Mouse (Mus musculus) intestine, embryonic 15.5 days (tissue): ENCODE results near the gene Ccs. TPM values are rescaled to one million over a fixed set of nuclear protein-coding genes. Genes with fewer than 3 reads are reported as not detected.
"Not testable (repeated sequence)": the region's sequence is repeated elsewhere in the genome, so short reads cannot be mapped to it uniquely, and the experiment has no call there.

Experiments used
- ATAC-seq: fragments of 200-750 bp; cut with Nextera tagmentation; 2 replicates; pipeline ENCODE4 v1.8.0; 2017; ENCODE audit warnings: moderate TSS enrichment, moderate library complexity
- H3K27ac ChIP-seq: fragments of 300-500 bp; sonication (generic); 2 replicates; pipeline ENCODE4 v1.5.1; 2015; ENCODE audit warnings: mild to moderate bottlenecking, inconsistent platforms
- H3K27me3 ChIP-seq: fragments of 300-500 bp; sonication (generic); replicated peaks from 2 replicates; pipeline ENCODE4 v1.6.1; 2015; ENCODE audit warnings: inconsistent platforms
- H3K36me3 ChIP-seq: fragments of 300-500 bp; sonication (generic); 2 replicates; pipeline ENCODE4 v1.6.1; 2015; ENCODE audit warnings: inconsistent platforms
- H3K4me1 ChIP-seq: fragments of 300-500 bp; sonication (generic); replicated peaks from 2 replicates; pipeline ENCODE4 v1.6.1; 2015; ENCODE audit warnings: inconsistent platforms
- H3K4me2 ChIP-seq: fragments of 300-500 bp; sonication (generic); replicated peaks from 2 replicates; pipeline ENCODE4 v1.6.1; 2015; ENCODE audit warnings: mild to moderate bottlenecking, inconsistent platforms
- H3K4me3 ChIP-seq: fragments of 300-500 bp; sonication (generic); replicated peaks from 2 replicates; pipeline ENCODE4 v1.5.1; 2015; ENCODE audit warnings: inconsistent platforms
- H3K9ac ChIP-seq: fragments of 300-500 bp; sonication (generic); 2 replicates; pipeline ENCODE4 v1.6.1; 2015; ENCODE audit warnings: inconsistent platforms
- H3K9me3 ChIP-seq: fragments of 300-500 bp; sonication (generic); 2 replicates; pipeline ENCODE4 v1.6.1; 2016; ENCODE audit warnings: inconsistent platforms
- WGBS: fragments of 180-500 bp; shearing (Covaris S2); methylation state at CpG from one replicate; pipeline ENCODE4 v1.1.7; 2015; 5-methylcytosine and 5-hydroxymethylcytosine counted together
- polyA plus RNA-seq: library from polyadenylated mRNA; unstranded; fragments of >200 nt; fragmentation: Nextera tagmentation; extraction: Ambion mirVana; gene quantifications from 2 replicates; pipeline ENCODE4 v1.2.1, GENCODE M21; 2015

Ccs gene
- polyA plus RNA-seq: 51.3 and 56.7 TPM in 2 replicates

DNA sequence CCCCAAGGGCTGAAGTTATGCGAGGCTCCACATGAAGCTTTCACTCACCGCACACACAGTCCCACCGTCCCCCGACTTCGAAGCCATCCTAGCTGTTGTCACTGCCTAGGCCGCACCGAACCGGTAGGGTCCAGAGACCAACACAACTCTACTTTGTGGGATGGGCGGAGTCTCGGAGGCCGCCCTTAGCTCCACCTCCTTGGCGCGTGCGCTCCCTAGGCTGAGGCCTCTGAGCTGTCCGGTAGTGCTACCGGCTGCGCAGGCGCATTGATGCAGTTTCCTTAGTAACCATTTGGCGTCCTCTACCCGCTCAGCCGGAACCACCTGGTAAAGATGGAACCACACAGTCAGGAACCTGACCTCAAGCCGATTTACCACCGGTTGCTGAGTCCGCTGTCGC is at the start of gene Ccs, which contains the start of gene Ccdc87:
Ccs (minus strand) TSS at position 184 of the 400 bp plus-strand sequence.
Ccdc87 (plus strand) TSS at position 218 of the 400 bp plus-strand sequence.
- Histone ChIP-seq H3K4me1 (peaks cover 23% of the 10 kb centered on the region), H3K9me3 (no peaks in the 10 kb centered on the region), H3K27me3 (peaks cover 22% of the 10 kb centered on the region), H3K4me3 (peak within 1 kb of the TSS; percentile 63), H3K27ac (no peak within 1 kb of the TSS), H3K9ac (peak within 1 kb of the TSS; percentile 64), H3K4me2 (peak within 1 kb of the TSS; percentile 96), H3K36me3 (no peaks in the 10 kb centered on the region)
- WGBS: under 1% methylated on average over 25 of the region's 25 CpGs
- ATAC-seq: peak; percentile 99

DNA sequence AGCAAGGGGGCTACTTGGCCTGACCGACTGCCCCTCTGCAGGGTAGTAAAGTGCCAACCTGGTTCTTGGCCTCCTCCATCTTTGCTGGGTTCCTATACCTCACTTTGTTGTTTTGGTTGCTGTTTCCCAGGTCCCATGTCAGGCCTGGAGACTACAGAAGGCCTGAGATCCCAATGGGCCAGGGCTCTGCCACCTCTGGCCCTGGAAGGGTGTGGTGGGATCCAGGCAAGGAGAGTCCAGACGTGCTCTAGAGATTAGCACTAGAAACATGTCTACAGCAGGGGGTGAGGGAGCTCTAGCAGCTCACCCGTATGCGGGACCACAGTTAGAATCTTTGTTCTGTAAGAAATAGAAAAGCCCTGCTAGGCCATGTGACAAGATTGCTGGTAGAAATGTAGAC is 44.8 kb upstream of the Ccs start:
- Histone ChIP-seq H3K36me3 (no peaks in the 10 kb centered on the region), H3K9ac (no peak overlapping the region), H3K4me2 (no peak overlapping the region), H3K4me3 (no peak overlapping the region), H3K27ac (no peak overlapping the region), H3K9me3 (no peaks in the 10 kb centered on the region), H3K27me3 (no peaks in the 10 kb centered on the region), H3K4me1 (no peaks in the 10 kb centered on the region)
- WGBS: 81% methylated on average over 4 of the region's 4 CpGs
- ATAC-seq: no peak

DNA sequence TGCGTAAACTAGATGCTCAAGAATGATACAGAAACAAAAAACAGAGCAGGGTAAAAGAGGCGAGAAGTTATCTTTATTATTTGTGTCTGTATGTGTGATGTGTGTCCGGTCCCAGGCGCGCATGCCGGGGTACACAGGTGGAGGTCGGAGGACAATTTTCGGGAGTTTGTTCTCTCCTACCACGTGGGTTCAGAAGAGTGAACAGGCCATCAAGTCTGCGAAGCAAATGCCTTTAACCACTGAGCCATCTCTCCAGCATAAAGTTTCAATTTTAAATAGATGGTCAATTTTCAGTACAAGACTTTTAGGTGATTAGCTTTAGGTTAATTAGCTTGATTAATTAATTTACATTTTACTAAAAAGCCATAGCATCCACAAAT is 40.2 kb upstream of the Ccs start:
- Histone ChIP-seq H3K4me1 (peaks cover 7% of the 10 kb centered on the region), H3K9ac (peak overlapping the region; percentile 93), H3K36me3 (no peaks in the 10 kb centered on the region), H3K27ac (no peak overlapping the region), H3K9me3 (no peaks in the 10 kb centered on the region), H3K4me2 (peak overlapping the region; percentile 97), H3K27me3 (no peaks in the 10 kb centered on the region; the same call in 1 of the 2 replicates), H3K4me3 (peak overlapping the region; percentile 99)
- no peak for ATAC-seq
- 57% methylated on average over 10 of the region's 10 CpGs for whole genome bisulfite sequencing

DNA sequence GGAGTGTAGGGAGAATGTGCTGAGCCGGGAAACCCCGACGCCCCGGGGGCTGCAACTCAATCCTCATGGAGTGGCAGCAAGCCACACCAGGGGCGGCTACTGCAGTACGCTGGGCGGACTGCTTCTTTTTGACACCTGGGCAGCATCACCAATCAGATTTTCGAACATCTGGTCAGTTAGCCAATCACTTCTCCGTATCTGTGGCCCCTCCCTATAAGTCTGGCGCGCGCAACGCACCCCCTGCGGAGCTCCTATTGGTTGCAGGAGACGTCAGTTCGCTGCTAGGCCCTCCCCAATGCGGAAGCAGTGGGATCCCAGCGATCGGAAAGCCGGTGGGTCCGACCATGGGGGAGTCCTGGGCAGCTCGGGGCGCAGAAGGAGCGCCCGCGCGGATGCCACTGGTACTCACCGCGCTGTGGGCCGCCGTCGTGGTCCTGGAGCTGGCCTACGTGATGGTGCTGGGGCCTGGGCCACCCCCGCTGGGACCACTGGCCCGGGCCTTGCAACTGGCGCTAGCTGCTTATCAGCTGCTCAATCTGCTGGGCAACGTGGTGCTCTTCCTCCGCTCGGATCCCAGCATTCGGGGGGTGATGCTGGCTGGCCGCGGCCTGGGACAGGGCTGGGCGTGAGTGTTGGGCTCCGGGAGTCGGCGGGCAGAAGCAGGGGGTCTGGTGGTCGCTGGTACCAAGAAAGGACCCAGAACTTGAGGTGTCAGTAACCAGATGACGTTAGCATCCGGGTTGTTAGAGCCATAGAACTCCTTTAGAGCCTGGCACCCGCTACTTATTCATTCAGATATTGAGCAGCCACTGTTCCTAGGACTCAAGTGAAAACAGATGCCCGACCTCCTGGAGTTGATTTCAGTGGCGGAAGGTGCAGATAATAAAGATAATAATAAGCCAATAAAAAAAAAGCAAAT is 39.5 kb upstream of the Ccs start, which contains the start of gene Zdhhc24:
Zdhhc24 (plus strand) TSS at position 264 of the 919 bp plus-strand sequence.
- peak; percentile 100 for ATAC-seq
- H3K36me3 ChIP-seq: no peaks in the 10 kb centered on the region

DNA sequence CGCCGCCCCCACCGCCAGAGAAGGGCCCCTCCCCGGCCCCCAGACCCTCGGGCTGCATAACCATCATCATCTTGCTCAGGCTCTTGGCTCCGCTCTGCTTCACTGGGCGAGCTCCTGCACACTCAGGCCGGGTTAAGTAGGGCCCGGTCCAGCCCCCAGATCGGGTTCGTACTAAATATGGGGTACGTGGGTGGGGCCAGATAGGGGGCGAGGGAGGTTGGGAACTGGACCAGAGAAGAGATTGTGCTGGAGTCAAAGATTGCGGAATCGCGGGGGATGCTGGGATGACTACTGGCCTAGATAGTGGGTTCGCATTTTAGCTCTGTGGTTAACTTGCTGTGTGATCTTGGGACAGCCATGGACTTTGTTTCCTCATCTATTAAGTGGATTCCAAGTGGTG is 38.7 kb upstream of the Ccs start, which contains the start of gene Actn3:
Actn3 (minus strand) TSS at position 125 of the 400 bp plus-strand sequence.
- Histone ChIP-seq H3K27ac (peak within 1 kb of the TSS; percentile 44), H3K27me3 (no peaks in the 10 kb centered on the region; the same call in 1 of the 2 replicates), H3K36me3 (no peaks in the 10 kb centered on the region), H3K9ac (peak within 1 kb of the TSS; percentile 93), H3K4me1 (peaks cover 7% of the 10 kb centered on the region), H3K4me2 (peak within 1 kb of the TSS; percentile 97), H3K4me3 (peak within 1 kb of the TSS; percentile 99), H3K9me3 (no peaks in the 10 kb centered on the region)
- peak; percentile 29 for ATAC-seq
- WGBS: 3% methylated on average over 17 of the region's 17 CpGs

More for the DNA sequence above, 39.5 kb upstream of the Ccs start, which contains the start of gene Zdhhc24:
- no peaks in the 10 kb centered on the region for H3K9me3 ChIP-seq
- peak within 1 kb of the TSS; percentile 44 for H3K27ac ChIP-seq
- peaks cover 7% of the 10 kb centered on the region for H3K4me1 ChIP-seq
- H3K4me3 ChIP-seq: peak within 1 kb of the TSS; percentile 99
- H3K9ac ChIP-seq: peak within 1 kb of the TSS; percentile 93
- no peaks in the 10 kb centered on the region; the same call in 1 of the 2 replicates for H3K27me3 ChIP-seq
- peak within 1 kb of the TSS; percentile 97 for H3K4me2 ChIP-seq
- 1% methylated on average over 52 of the region's 52 CpGs for WGBS

DNA sequence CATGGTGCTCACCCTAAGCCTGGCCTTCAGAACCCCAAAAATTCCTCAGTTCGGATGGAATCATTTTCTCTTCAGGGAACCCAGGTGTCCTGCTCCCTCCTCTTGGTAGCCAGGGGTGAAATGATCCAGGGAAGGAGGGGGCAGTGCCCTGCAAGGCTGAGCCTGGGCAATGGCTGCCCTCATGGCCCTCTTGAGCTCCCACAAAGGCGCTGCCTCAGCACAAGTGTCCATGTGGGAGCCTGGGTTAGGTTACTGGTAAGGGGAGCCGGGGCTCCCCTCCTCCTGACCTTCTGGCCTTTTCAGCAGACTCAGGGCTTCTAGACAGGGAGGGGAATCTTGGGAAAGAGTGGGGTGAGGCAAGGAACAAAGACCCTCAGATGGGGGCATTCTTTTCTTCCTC is 37.6 kb upstream of the Ccs start:
- Histone ChIP-seq H3K36me3 (no peaks in the 10 kb centered on the region), H3K27me3 (no peaks in the 10 kb centered on the region; the same call in 1 of the 2 replicates), H3K4me2 (no peak overlapping the region), H3K4me1 (peaks cover 7% of the 10 kb centered on the region), H3K4me3 (no peak overlapping the region), H3K9ac (no peak overlapping the region), H3K27ac (no peak overlapping the region), H3K9me3 (no peaks in the 10 kb centered on the region)
- 74% methylated on average over 3 of the region's 3 CpGs for WGBS
- ATAC-seq: no peak

DNA sequence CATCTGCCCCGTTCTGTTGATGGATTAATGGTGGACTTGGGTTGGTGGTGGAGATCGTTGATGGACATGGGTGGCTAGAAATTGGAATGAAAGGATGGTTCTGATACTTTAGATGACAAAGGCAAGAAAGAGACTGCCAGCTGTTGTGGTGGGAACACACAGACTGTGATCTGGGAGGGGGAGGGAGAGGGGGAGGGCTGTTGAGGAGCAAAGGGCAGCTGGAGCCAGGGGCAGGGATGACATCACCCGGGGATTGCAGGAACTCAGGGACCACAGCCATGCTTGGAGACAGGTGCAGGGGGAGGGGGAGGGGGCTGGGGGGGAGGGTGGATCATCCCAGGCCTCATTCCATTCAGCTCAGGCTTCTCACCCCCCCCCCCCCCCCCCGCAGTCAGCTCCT is 37.1 kb upstream of the Ccs start:
- Histone ChIP-seq H3K9ac (no peak overlapping the region), H3K4me3 (no peak overlapping the region), H3K4me1 (peaks cover 7% of the 10 kb centered on the region), H3K27me3 (no peaks in the 10 kb centered on the region; the same call in 1 of the 2 replicates), H3K27ac (no peak overlapping the region), H3K9me3 (no peaks in the 10 kb centered on the region), H3K36me3 (no peaks in the 10 kb centered on the region), H3K4me2 (no peak overlapping the region)
- WGBS: 75% methylated on average over 2 of the region's 4 CpGs
- no peak for ATAC-seq

DNA sequence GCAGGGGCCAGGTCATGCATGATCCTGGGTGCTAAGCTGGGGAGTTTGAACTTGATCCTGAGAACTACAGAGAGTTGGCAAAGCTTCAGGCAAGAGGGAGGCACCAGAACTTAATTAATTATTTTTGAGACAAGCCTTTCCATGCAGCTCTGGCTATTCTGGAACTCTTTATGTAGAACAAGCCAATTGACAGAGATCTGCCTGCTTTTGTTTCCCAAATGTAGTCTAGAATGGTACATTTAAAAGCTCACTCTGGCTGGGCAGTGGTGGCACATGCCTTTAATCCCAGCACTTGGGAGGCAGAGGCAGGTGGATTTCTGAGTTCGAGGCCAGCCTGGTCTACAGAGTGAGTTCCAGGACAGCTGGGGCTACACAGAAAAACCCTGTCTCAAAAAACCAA is 35.5 kb upstream of the Ccs start:
- WGBS: 88% methylated on average over 1 of the region's 1 CpGs
- not testable (repeated sequence) for H3K27ac ChIP-seq

DNA sequence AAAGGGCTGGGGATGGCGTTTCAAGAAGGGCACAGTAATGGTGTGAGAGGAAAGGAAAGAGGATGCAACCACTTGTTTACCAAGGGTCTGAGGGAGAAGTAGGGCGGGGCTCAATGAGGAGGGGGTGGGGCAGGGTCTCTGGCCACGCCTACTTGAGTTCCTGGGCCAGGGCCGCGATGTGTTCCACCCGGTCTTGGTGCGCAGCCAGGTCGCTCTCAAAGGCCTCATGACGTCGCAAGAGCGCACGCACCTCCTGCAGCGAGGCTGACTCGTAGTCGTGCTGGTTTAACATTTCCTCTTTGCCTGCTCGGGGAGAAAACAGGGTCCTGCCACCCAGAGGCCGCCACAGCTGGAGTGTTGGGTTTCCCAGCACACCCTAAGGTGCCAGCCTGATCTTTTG is 26.0 kb upstream of the Ccs start:
- Histone ChIP-seq H3K4me2 (peak overlapping the region; percentile 28), H3K4me3 (no peak overlapping the region), H3K27me3 (0 out of 2 replicates have a peak, but pooled peaks cover 4% of the 10 kb centered on the region), H3K9me3 (no peaks in the 10 kb centered on the region), H3K4me1 (no peaks in the 10 kb centered on the region), H3K36me3 (no peaks in the 10 kb centered on the region), H3K9ac (no peak overlapping the region), H3K27ac (no peak overlapping the region)
- ATAC-seq: no peak
- WGBS: 5% methylated on average over 17 of the region's 17 CpGs

More for the DNA sequence above, 35.5 kb upstream of the Ccs start:
- not testable (repeated sequence) for H3K27me3 ChIP-seq, H3K9ac ChIP-seq, H3K36me3 ChIP-seq, H3K4me1 ChIP-seq, ATAC-seq, H3K4me3 ChIP-seq, H3K9me3 ChIP-seq, H3K4me2 ChIP-seq

DNA sequence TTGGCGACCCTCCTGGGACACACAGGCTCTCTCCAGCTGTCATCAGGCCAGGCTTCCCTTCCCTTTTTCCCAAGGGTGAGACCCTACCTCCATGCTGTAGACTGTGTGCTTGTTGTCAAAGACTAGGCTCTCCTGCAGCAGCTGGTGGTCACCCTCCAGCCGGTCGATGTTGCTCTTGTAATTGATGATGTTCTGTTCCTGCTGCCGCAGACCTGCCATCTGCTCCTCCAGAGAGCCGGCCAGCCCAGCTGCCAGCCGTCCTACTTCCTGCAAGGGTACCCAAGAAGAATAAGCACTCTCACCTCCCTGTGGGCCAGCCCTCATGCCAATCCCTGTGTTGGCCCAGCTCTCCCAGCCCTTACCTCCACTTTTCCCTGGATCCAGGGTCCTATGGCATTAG is 23.9 kb upstream of the Ccs start:
- WGBS: 68% methylated on average over 6 of the region's 6 CpGs
- Histone ChIP-seq H3K4me2 (no peak overlapping the region), H3K4me3 (no peak overlapping the region), H3K27me3 (0 out of 2 replicates have a peak, but pooled peaks cover 4% of the 10 kb centered on the region), H3K9me3 (no peaks in the 10 kb centered on the region), H3K4me1 (no peaks in the 10 kb centered on the region), H3K27ac (no peak overlapping the region), H3K9ac (no peak overlapping the region), H3K36me3 (no peaks in the 10 kb centered on the region)
- ATAC-seq: no peak

DNA sequence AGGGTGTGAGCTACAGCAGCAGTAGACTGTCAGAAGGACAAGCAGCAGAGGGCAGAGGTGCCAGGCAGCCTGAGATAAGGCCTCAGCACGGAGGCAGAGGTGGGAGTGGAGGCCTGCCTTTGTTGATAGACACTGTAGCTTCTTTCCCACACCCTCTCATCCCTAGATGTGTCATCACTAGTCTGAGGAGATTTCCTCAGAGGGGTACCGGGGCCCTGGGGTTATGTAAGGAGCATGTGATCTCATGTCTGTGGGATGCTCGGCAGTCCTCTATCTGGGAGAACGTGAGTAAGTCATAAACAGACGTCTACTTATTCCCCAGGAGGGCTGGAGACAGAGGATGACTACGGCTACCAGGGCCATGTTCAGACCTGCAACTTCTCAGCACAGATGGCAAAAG is 19.9 kb upstream of the Ccs start:
- WGBS: 60% methylated on average over 6 of the region's 6 CpGs
- no peaks in the 10 kb centered on the region for H3K9me3 ChIP-seq
- H3K27me3 ChIP-seq: no peaks in the 10 kb centered on the region
- no peak overlapping the region for H3K4me3 ChIP-seq
- peaks cover 10% of the 10 kb centered on the region; the same call in 1 of the 2 replicates for H3K4me1 ChIP-seq
- no peak overlapping the region for H3K27ac ChIP-seq
- no peak overlapping the region for H3K9ac ChIP-seq
- H3K4me2 ChIP-seq: no peak overlapping the region
- peak; percentile 50; the same call in 1 of the 2 replicates for ATAC-seq
- H3K36me3 ChIP-seq: no peaks in the 10 kb centered on the region

DNA sequence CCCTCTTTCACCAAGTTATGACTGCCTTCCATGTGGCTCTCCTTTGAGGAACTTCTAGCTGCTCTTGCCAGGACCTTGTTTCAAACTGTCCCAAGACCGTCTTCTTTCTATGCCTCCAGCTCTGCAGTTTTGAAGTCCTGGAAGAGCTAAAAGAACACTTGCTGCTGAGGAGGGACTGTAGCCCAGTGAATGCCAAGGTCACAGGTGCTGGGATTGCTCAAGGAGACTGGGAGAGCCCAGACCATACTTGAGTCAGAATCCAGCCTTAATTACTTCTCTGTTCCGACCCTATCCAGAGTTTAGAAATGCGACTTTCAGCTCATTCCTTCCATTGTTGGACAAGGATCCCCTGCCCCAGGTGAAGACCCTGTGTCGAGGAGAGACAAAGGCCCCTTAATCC is 16.8 kb upstream of the Ccs start:
- Histone ChIP-seq H3K4me1 (peaks cover 10% of the 10 kb centered on the region; the same call in 1 of the 2 replicates), H3K27ac (no peak overlapping the region), H3K27me3 (no peaks in the 10 kb centered on the region), H3K9me3 (no peaks in the 10 kb centered on the region), H3K4me2 (peak overlapping the region; percentile 98), H3K4me3 (no peak overlapping the region), H3K36me3 (no peaks in the 10 kb centered on the region), H3K9ac (no peak overlapping the region)
- 85% methylated on average over 4 of the region's 4 CpGs for WGBS
- no peak for ATAC-seq
